Mouse (Mus musculus) CH12.LX (cell line): ENCODE data around the gene Adam22. TPM values are rescaled to one million over a fixed set of nuclear protein-coding genes. Genes with fewer than 3 reads are reported as not detected.

ENCODE experiments used
- DNase-seq: peaks from one replicate; pipeline ENCODE4 v3.0.0-alpha.2; 2013; ENCODE audit errors: extremely low read depth
- H3K27ac ChIP-seq: 2 replicates; pipeline ENCODE4 v1.5.1; 2012; ENCODE audit warnings: low read depth, mild to moderate bottlenecking, control low read depth, moderate library complexity; ENCODE audit not compliant: insufficient read depth
- H3K27me3 ChIP-seq: replicated peaks from 2 replicates; pipeline ENCODE3; 2012; ENCODE audit warnings: inconsistent platforms
- H3K36me3 ChIP-seq, 2 experiments: replicated peaks in 1 of 2; 2 replicates each; pipeline versions ENCODE3 to v1.6.1; 2012; ENCODE audit warnings: inconsistent platforms in 1 of 2, low read length in 1 of 2, mild to moderate bottlenecking in 1 of 2, mixed read lengths in 1 of 2, moderate library complexity in 1 of 2; ENCODE audit not compliant: control insufficient read depth in 1 of 2, insufficient read depth in 1 of 2
- H3K4me1 ChIP-seq, 2 experiments: 2 replicates each; pipeline ENCODE4 v1.6.1; 2012; ENCODE audit warnings: inconsistent platforms in 1 of 2, moderate library complexity in 1 of 2; ENCODE audit not compliant: insufficient read depth in 2 of 2, control insufficient read depth in 1 of 2
- H3K4me2 ChIP-seq: 2 replicates; pipeline ENCODE4 v1.6.1; 2012; ENCODE audit warnings: low read depth, mild to moderate bottlenecking, control low read depth; ENCODE audit not compliant: poor library complexity, insufficient read depth, severe bottlenecking
- H3K4me3 ChIP-seq, 3 experiments: fragments of 150-350 bp in 1 of 3; sonication (generic) in 1 of 3; replicated peaks in 1 of 3; 2 replicates each; pipeline versions ENCODE3 to v1.5.1; 2011 to 2012; ENCODE audit warnings: low read depth in 2 of 3, low read length in 2 of 3, mild to moderate bottlenecking in 2 of 3, moderate library complexity in 2 of 3, control low read depth in 1 of 3, improper control_type of control experiment in 1 of 3, inconsistent platforms in 1 of 3, mixed read lengths in 1 of 3; ENCODE audit not compliant: poor library complexity in 1 of 3
- H3K79me2 ChIP-seq: replicated peaks from 2 replicates; pipeline ENCODE4 v1.6.1; 2012; ENCODE audit warnings: mild to moderate bottlenecking, moderate library complexity; ENCODE audit not compliant: control insufficient read depth, poor library complexity, insufficient read depth, severe bottlenecking; ENCODE audit errors: extremely low read depth
- H3K9ac ChIP-seq: 2 replicates; pipeline ENCODE4 v1.6.1; 2012; ENCODE audit warnings: low read depth, mild to moderate bottlenecking, control low read depth, moderate library complexity; ENCODE audit not compliant: insufficient read depth
- H3K9me3 ChIP-seq: replicated peaks from 2 replicates; pipeline ENCODE3; 2012; ENCODE audit warnings: low read length, inconsistent platforms, mixed read lengths
- BHLHE40 ChIP-seq: IDR thresholded peaks from 2 replicates; pipeline ENCODE4 v1.6.1; 2011; ENCODE audit warnings: mild to moderate bottlenecking, low read depth, low read length, improper control_type of control experiment
- CHD1 ChIP-seq: IDR thresholded peaks from 2 replicates; pipeline ENCODE4 v1.6.1; 2012; ENCODE audit warnings: low read depth, low read length, improper control_type of control experiment, inconsistent platforms
- CHD2 ChIP-seq: IDR thresholded peaks from 2 replicates; pipeline ENCODE4 v1.6.1; 2011; ENCODE audit warnings: low read length, improper control_type of control experiment
- CTCF ChIP-seq, 2 experiments: IDR thresholded peaks in 1 of 2; conservative IDR thresholded peaks in 1 of 2; 2 replicates each; pipeline ENCODE4 v1.5.1; 2011 to 2012; ENCODE audit warnings: low read depth in 2 of 2, low read length in 2 of 2, improper control_type of control experiment in 1 of 2, inconsistent platforms in 1 of 2, mild to moderate bottlenecking in 1 of 2, moderate library complexity in 1 of 2
- ELF1 ChIP-seq: IDR thresholded peaks from 2 replicates; pipeline ENCODE4 v1.6.1; 2014; ENCODE audit warnings: low read depth, mild to moderate bottlenecking, inconsistent platforms, low read length, improper control_type of control experiment
- EP300 ChIP-seq: IDR thresholded peaks from 2 replicates; pipeline ENCODE4 v1.6.1; 2011; ENCODE audit warnings: low read length, improper control_type of control experiment
- ETS1 ChIP-seq: conservative IDR thresholded peaks from 2 replicates; pipeline ENCODE4 v1.6.1; 2012; ENCODE audit warnings: low read depth, mild to moderate bottlenecking, inconsistent platforms, low read length, improper control_type of control experiment, moderate library complexity
- GABPA ChIP-seq: IDR thresholded peaks from 2 replicates; pipeline ENCODE4 v1.6.1; 2012; ENCODE audit warnings: low read depth, low read length, improper control_type of control experiment, inconsistent platforms; ENCODE audit not compliant: insufficient replicate concordance
- IRF4 ChIP-seq: IDR thresholded peaks from 2 replicates; pipeline ENCODE4 v1.6.1; 2014; ENCODE audit warnings: low read depth, mild to moderate bottlenecking, inconsistent platforms, low read length, improper control_type of control experiment
- MAX ChIP-seq: IDR thresholded peaks from 2 replicates; pipeline ENCODE4 v1.6.1; 2011; ENCODE audit warnings: low read length, improper control_type of control experiment
- MXI1 ChIP-seq: IDR thresholded peaks from 2 replicates; pipeline ENCODE4 v1.6.1; 2011; ENCODE audit warnings: mild to moderate bottlenecking, low read depth, low read length, improper control_type of control experiment
- NELFE ChIP-seq: IDR thresholded peaks from 2 replicates; pipeline ENCODE4 v1.6.1; 2011; ENCODE audit warnings: low read depth, low read length, improper control_type of control experiment
- NRF1 ChIP-seq: IDR thresholded peaks from 2 replicates; pipeline ENCODE4 v1.6.1; 2014; ENCODE audit warnings: low read depth, mild to moderate bottlenecking, inconsistent platforms, low read length, improper control_type of control experiment, moderate library complexity
- POLR2AphosphoS2 ChIP-seq: IDR thresholded peaks from 2 replicates; pipeline ENCODE4 v1.6.1; 2011; ENCODE audit warnings: low read depth, low read length, improper control_type of control experiment
- RAD21 ChIP-seq: IDR thresholded peaks from 2 replicates; pipeline ENCODE4 v1.6.1; 2011; ENCODE audit warnings: low read depth, mild to moderate bottlenecking, low read length, improper control_type of control experiment, moderate library complexity
- RCOR1 ChIP-seq: conservative IDR thresholded peaks from 2 replicates; pipeline ENCODE4 v1.6.1; 2012; ENCODE audit warnings: low read depth, mild to moderate bottlenecking, inconsistent platforms, low read length, improper control_type of control experiment
- SMC3 ChIP-seq: IDR thresholded peaks from 2 replicates; pipeline ENCODE4 v1.6.1; 2011; ENCODE audit warnings: low read depth, low read length, improper control_type of control experiment
- TBP ChIP-seq: conservative IDR thresholded peaks from 2 replicates; pipeline ENCODE4 v1.6.1; 2011; ENCODE audit warnings: low read depth, low read length, improper control_type of control experiment
- USF2 ChIP-seq: conservative IDR thresholded peaks from 2 replicates; pipeline ENCODE4 v1.6.1; 2011; ENCODE audit warnings: low read depth, low read length, improper control_type of control experiment
- ZKSCAN1 ChIP-seq: IDR thresholded peaks from 2 replicates; pipeline ENCODE4 v1.6.1; 2012; ENCODE audit warnings: low read depth, inconsistent platforms, low read length, improper control_type of control experiment, borderline replicate concordance
- ZMIZ1 ChIP-seq: IDR thresholded peaks from 2 replicates; pipeline ENCODE4 v1.6.1; 2012; ENCODE audit warnings: low read depth, mild to moderate bottlenecking, inconsistent platforms, low read length, improper control_type of control experiment
- dilution Hi-C: fragments of 300-500 bp; cut with MboI; formaldehyde crosslinking; loops from 2 replicates; pipeline ENCODE4 v1.14.3; 2020; ENCODE audit warnings: low sequenced_read_pairs; ENCODE audit not compliant: extremely low pct_unique_long_range_greater_than_20kb, extremely low pct_ligation_motif_present
- in situ Hi-C: fragments of 300-500 bp; cut with MboI; formaldehyde crosslinking; loops from 3 replicates; pipeline ENCODE4 v1.14.3; 2019; ENCODE audit warnings: low sequenced_read_pairs, low pct_ligation_motif_present, low pct_unique_long_range_greater_than_20kb, mixed read lengths
- polyA plus RNA-seq: library from polyadenylated mRNA; unstranded; fragments of >175 nt; gene quantifications from 2 replicates; pipeline ENCODE4 v1.2.1, GENCODE M21; 2012; ENCODE audit warnings: low read depth; ENCODE audit not compliant: insufficient read length
- total RNA-seq, 2 experiments: library from RNA; depleted of rRNA; stranded (reverse); fragments of 300-350 nt in 1 of 2; fragments of >200 nt in 1 of 2; gene quantifications; 2 replicates each; pipeline ENCODE4 v1.2.3; 2012 to 2014

Gene Adam22
- total and polyA plus RNA-seq, 3 experiments: 0.07 to 0.55 (median 0.14) TPM

GRCm38 (mm10) chr5:8374297-8374906 is 6.4 kb upstream of the Adam22 start (continued):
- TF ChIP-seq RAD21 (no peak; the same call in none of the 2 replicates), ETS1 (peak; percentile 79), ZKSCAN1 (no peak), MXI1 (no peak), SMC3 (no peak), CTCF (conservative IDR thresholded peaks at IDR 0.05 in 1 of 2, IDR thresholded peaks at IDR 0.05 in 1 of 2; ENCODE audit: low read depth in 2 of 2, low read length in 2 of 2) (no peak), RCOR1 (no peak; the same call in 1 of the 2 replicates), ELF1 (no peak), MAX (peak; percentile 22; the same call in 1 of the 2 replicates), POLR2AphosphoS2 (no peak)

DNA sequence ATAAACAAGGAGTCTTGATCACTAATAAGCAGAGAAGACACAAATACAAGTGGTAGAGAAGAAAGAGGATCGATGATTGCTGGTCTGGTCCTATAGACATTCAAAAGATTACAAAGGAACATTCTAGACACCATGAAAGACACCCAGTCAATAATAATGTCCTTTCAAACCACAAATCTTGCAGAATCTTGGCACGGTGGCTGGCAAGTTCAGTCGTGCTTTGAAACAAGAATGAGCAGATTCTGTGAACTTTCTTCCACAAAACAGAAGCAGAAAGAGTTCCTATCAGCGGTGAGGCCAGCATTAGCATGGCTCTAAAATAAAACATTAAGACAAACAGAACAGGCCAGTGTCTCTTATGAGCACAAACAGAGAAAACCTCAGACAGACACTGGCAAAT is 5.5 kb upstream of the Adam22 start:
- H3K27ac ChIP-seq: peak overlapping the region; percentile 80
- no peaks in the 10 kb centered on the region for H3K9me3 ChIP-seq
- peak overlapping the region; percentile 63 for H3K9ac ChIP-seq
- peaks cover 0 to 23% of the 10 kb centered on the region in 2 experiments; a peak in 2 of 4 replicates for H3K4me1 ChIP-seq
- in situ Hi-C loops (no loop called here), dilution Hi-C loops (no loop called here)
- TF ChIP-seq CHD1 (peak; percentile 58; the same call in 1 of the 2 replicates), USF2 (no peak), NELFE (no peak), IRF4 (peak; percentile 32; the same call in 1 of the 2 replicates)
- no peaks in the 10 kb centered on the region for H3K36me3 ChIP-seq
- no peak for DNase-seq
- no peaks in the 10 kb centered on the region for H3K27me3 ChIP-seq
- peak overlapping the region; percentile 95 for H3K4me2 ChIP-seq
- H3K79me2 ChIP-seq: no peaks in the 10 kb centered on the region
- H3K4me3 ChIP-seq: peak overlapping the region in 1 of 3 experiments; percentile 12

DNA sequence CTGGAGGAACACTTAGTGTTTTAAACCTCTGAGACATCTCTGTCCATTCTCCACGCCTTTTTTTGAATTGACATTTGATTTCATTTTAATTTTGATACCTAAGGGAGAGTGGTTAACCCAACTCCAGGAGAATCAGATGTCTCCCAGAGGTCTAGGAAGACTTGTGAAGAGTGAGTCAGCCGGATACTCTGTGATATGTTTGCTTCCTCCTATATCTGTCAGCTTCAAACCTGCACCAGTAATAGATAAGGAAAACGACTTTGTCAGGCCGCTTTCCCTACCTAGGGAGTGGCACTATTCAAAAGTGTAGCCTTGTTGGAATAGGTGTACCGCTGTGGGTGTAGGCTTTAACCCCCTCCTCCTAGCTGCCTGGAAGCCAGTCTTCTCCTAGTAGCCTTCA is 821 bp upstream of the Adam22 start:
- dilution Hi-C loops: no loop called here
- Histone ChIP-seq H3K4me3 (no peak overlapping the region), H3K9me3 (peaks cover 6% of the 10 kb centered on the region), H3K79me2 (no peaks in the 10 kb centered on the region), H3K27me3 (no peaks in the 10 kb centered on the region), H3K9ac (no peak overlapping the region), H3K4me1 (peaks cover 0 to 6% of the 10 kb centered on the region in 2 experiments; a peak in 2 of 4 replicates), H3K4me2 (no peak overlapping the region), H3K27ac (no peak overlapping the region), H3K36me3 (no peaks in the 10 kb centered on the region)
- TF ChIP-seq GABPA (no peak), CHD2 (no peak), BHLHE40 (no peak), EP300 (no peak), TBP (no peak), NRF1 (no peak), ZMIZ1 (no peak), NELFE (no peak), ZKSCAN1 (no peak)
- in situ Hi-C loops: no loop called here
- DNase-seq: no peak
